Mouse (Mus musculus): Measurements from ENCODE around the gene Elob. TPM values are rescaled to one million over a fixed set of nuclear protein-coding genes. Genes with fewer than 3 reads are reported as not detected.
A peak's percentile ranks its signal among the peaks of the same experiment; 100 is the strongest.

The Elob gene
- polyA plus RNA-seq, 1 experiment from 2014 or later, result 602 TPM

DNA sequence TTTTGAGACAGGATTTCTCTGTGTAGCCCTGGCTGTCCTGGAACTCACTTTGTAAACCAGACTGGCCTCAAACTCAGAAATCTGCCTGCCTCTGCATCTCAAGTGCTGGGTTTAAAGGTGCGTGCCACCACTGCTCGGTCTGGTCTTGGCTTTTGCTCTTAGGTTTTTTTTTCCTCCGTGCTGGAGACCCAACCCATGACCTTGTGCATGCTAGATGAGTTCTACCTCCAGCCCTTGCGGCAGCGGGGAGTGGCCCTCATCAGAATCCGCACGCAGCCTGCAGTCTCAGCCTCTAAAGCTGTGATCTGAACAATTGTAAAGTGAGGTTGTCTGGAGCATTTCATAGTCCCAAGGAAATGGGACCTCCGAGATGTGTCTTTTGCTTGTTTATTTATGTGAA lies 33.6 kb downstream of the Elob start:
- no peak overlapping the region for H3K27ac ChIP-seq
- no peaks in the 10 kb centered on the region for H3K36me3 ChIP-seq
- H3K4me1 ChIP-seq, result peaks cover 12% of the 10 kb centered on the region
- 87% methylated on average over 8 of the region's 8 CpGs for WGBS (ENCODE audit: insufficient replicate concordance)
- no peak for ATAC-seq
- no peak overlapping the region for H3K4me3 ChIP-seq
- H3K9me3 ChIP-seq (replicated peaks), result no peaks in the 10 kb centered on the region
- H3K9ac ChIP-seq, result no peak overlapping the region
- no peak overlapping the region for H3K4me2 ChIP-seq
- H3K27me3 ChIP-seq (replicated peaks), result no peaks in the 10 kb centered on the region

DNA sequence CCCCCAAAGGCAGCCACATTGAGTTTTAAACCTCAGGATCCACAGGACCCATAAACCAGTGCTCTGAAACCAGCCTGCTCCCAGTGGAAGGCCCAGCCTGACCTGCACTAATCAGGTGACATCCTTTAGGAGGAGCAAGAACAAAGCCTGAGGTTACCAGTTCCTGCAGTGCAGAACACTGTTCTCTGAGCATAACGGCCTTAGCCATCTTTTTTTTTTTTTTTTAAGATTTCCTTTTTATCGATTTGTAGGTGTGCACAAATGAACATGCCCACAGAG lies 37.9 kb downstream of the Elob start:
- Histone ChIP-seq H3K27ac (peak overlapping the region; percentile 76; the same call in 1 of the 2 replicates), H3K4me2 (peak overlapping the region; percentile 86), H3K9me3 (replicated peaks) (no peaks in the 10 kb centered on the region), H3K36me3 (no peaks in the 10 kb centered on the region), H3K4me3 (peak overlapping the region; percentile 65), H3K27me3 (replicated peaks) (no peaks in the 10 kb centered on the region), H3K9ac (peak overlapping the region; percentile 80; the same call in 1 of the 2 replicates), H3K4me1 (peaks cover 33% of the 10 kb centered on the region)
- WGBS (ENCODE audit: insufficient replicate concordance), result 51% methylated on average over 2 of the region's 2 CpGs
- ATAC-seq, result no peak

DNA sequence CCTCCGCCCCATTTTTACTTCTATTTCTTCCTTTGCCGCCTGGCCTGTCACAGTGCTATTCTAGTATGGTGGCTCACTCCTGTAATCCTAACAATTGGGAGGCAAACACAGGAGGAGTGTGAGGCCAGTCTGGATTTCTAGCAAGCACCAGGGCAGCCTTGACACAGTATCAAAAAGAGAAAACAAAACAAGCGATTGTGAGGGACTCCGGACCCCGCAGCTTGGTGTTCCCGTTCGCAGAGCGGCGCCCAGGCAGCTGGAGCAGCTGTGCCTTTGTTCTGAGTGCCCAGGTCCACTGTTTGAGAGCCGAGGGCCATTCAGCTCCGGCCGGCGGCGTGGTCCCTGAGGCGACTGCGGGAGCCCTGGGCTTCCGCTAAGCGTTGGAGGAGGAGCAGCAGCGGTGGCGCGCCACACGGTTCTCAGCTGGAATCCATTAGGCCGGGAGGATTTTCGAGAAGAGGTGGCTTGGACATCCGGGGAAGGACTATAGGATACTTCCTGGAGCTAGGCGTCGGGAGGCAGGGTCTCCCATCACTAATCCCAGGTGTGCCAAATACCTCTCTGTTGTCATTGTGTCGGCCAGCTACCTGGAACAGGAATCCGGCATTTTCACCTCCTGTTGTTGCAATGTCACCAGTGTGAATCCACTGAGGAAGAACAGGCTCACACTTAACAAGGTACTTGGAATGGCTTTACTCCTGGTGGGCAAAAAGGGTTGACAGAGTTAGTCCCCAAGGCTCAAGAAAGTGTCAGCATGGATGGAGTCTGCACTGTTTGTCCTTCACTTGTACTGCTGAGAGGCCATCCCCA lies 38.5 kb downstream of the Elob start, which contains the start of gene Srrm2:
Srrm2 (plus strand) TSS at position 264 of the 810 bp plus-strand sequence.
- Histone ChIP-seq H3K9me3 (replicated peaks) (no peaks in the 10 kb centered on the region), H3K4me2 (peak within 1 kb of the TSS; percentile 86), H3K4me3 (peak within 1 kb of the TSS; percentile 65), H3K9ac (peak within 1 kb of the TSS; percentile 80), H3K36me3 (no peaks in the 10 kb centered on the region), H3K27ac (peak within 1 kb of the TSS; percentile 76), H3K27me3 (replicated peaks) (0 out of 2 replicates have a peak, but pooled peaks cover 4% of the 10 kb centered on the region), H3K4me1 (peaks cover 38% of the 10 kb centered on the region)
- 5% methylated on average over 29 of the region's 29 CpGs for WGBS (ENCODE audit: insufficient replicate concordance)
- ATAC-seq, result peak; percentile 56

DNA sequence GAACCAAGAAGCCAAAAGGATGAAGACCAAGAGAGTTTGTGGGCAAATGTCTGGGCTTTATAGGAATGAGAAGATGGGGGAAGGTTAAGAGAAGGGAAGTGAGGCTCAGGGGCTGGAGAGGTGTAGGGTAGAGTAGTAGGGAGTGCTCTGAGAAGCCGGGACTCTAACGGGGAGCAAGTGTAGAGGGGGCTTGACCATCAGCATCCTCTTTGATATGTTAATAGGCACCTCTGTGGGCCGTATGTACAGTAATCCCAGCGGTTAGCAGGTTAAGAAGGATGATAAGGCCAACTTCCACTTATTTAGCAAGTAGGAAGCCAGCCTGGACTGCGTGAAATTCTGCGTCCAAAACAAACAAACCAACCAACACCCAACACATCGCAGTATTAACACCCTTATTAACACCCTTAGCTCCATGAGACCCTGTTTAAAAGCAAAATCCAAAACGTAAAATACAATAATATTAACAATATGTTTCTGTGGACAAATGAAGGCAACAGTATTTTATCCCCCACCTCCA lies 39.1 kb downstream of the Elob start:
- peak overlapping the region; percentile 80 for H3K9ac ChIP-seq
- peak overlapping the region; percentile 65 for H3K4me3 ChIP-seq
- peaks cover 39% of the 10 kb centered on the region for H3K4me1 ChIP-seq
- WGBS (ENCODE audit: insufficient replicate concordance), result 16% methylated on average over 8 of the region's 8 CpGs
- peak; percentile 30; the same call in 1 of the 2 replicates for ATAC-seq
- H3K9me3 ChIP-seq (replicated peaks), result no peaks in the 10 kb centered on the region
- 0 out of 2 replicates have a peak overlapping the region, but pooled peaks have one; percentile 76 for H3K27ac ChIP-seq
- peak overlapping the region; percentile 86 for H3K4me2 ChIP-seq
- no peaks in the 10 kb centered on the region for H3K36me3 ChIP-seq
- H3K27me3 ChIP-seq (replicated peaks), result 0 out of 2 replicates have a peak, but pooled peaks cover 8% of the 10 kb centered on the region

DNA sequence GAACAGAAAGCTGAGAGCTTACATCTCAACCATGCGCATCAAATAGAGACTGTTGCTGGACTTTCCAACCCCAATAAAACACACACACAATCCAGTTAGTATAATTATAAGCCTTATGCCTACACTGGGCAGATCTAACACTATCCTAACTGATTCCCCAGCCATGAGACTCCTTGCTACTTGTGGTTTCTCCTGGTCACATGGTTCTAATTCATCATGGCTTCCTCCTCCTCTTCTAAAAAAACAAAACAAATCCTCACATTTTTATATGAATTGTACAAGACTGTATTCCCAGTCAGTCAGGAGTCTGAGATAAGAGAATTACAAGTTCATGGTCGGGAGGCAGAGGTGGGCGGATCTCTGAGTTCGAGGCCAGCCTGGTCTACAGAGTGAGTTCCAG lies 40.0 kb downstream of the Elob start:
- Histone ChIP-seq H3K4me2 (no peak overlapping the region), H3K9ac (no peak overlapping the region), H3K4me1 (peaks cover 39% of the 10 kb centered on the region), H3K9me3 (replicated peaks) (no peaks in the 10 kb centered on the region), H3K27ac (no peak overlapping the region), H3K27me3 (replicated peaks) (0 out of 2 replicates have a peak, but pooled peaks cover 8% of the 10 kb centered on the region), H3K36me3 (no peaks in the 10 kb centered on the region), H3K4me3 (no peak overlapping the region)
- 60% methylated on average over 4 of the region's 4 CpGs for WGBS (ENCODE audit: insufficient replicate concordance)
- ATAC-seq, result no peak

DNA sequence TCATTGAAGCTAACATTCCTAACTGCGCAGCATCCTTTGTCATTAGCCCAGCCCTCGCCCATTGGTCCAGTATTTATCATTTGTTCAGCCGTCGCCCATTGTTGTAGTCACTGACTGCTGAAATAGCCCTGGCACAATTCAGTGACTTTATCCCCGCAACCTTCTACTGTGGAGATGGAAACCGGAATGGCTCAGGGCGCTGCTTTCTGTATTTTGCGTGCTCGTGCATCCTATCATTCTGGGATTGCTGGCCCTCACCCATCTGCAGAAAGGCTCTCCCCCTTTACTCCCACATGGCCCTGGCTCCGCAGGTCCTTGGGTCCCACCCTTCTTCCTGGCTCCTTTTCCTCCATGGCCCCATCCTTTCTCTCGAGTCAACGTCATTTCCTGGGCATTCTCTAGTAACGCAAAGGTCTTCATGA lies 42.4 kb downstream of the Elob start:
- Histone ChIP-seq H3K4me3 (peak overlapping the region; percentile 63), H3K4me2 (peak overlapping the region; percentile 93), H3K4me1 (peaks cover 39% of the 10 kb centered on the region), H3K9ac (no peak overlapping the region), H3K27ac (no peak overlapping the region), H3K27me3 (replicated peaks) (0 out of 2 replicates have a peak, but pooled peaks cover 8% of the 10 kb centered on the region), H3K36me3 (no peaks in the 10 kb centered on the region), H3K9me3 (replicated peaks) (no peaks in the 10 kb centered on the region)
- 35% methylated on average over 13 of the region's 13 CpGs for WGBS (ENCODE audit: insufficient replicate concordance)
- ATAC-seq, result no peak

DNA sequence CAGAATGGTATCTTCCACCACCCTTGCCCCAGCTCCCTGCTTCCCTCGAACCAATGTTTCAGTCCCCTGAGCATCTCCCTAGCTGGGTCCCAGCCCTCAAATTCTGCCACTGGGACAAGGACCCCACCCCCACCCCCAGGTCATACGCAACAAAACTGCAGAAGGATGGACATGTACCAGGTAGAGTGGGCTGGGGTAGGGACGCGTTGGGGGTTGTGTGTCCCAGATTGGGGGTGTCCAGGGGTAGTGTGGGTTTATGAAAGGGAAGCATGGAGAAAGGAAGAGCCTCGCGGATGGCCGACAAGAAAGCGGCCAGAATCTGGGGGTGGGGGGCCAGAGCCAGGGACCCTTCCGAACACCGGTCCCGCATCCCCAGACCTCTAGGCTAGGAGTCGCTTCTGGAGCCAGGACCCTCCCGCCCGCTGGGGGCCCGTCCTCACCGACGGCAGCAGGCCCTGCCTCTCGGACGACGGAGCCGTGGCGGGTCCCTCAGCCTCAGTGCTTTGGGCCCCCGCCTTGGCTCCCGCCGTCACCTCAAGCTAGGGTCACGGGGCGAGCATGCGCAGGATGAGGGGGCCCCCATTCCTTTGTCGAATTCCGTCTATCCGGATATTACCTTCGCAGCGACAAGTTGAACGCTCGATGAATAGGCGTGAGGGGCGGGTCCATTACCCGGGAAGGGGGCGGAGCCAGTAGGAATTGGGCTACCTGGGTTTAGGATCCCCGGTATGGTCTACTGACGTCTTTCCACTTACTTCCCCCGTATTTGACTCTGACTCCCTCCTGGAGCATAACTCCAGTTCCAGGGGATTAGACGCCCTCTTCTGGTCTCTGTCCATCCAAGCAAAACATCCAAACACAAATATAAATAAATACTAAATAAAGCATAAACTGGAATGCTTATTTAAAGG lies 43.1 kb downstream of the Elob start, which contains the start of gene Flywch2:
Flywch2 (minus strand) TSS at position 521 of the 911 bp plus-strand sequence.
- H3K9me3 ChIP-seq (replicated peaks), result no peaks in the 10 kb centered on the region
- peak within 1 kb of the TSS; percentile 63 for H3K9ac ChIP-seq
- no peaks in the 10 kb centered on the region for H3K36me3 ChIP-seq
- no peak within 1 kb of the TSS for H3K27ac ChIP-seq
- 4% methylated on average over 43 of the region's 43 CpGs for WGBS (ENCODE audit: insufficient replicate concordance)
- H3K27me3 ChIP-seq (replicated peaks), result 0 out of 2 replicates have a peak, but pooled peaks cover 8% of the 10 kb centered on the region
- ATAC-seq, result peak; percentile 63
- H3K4me2 ChIP-seq, result peak within 1 kb of the TSS; percentile 93
- peaks cover 32% of the 10 kb centered on the region for H3K4me1 ChIP-seq
- H3K4me3 ChIP-seq, result peak within 1 kb of the TSS; percentile 63

DNA sequence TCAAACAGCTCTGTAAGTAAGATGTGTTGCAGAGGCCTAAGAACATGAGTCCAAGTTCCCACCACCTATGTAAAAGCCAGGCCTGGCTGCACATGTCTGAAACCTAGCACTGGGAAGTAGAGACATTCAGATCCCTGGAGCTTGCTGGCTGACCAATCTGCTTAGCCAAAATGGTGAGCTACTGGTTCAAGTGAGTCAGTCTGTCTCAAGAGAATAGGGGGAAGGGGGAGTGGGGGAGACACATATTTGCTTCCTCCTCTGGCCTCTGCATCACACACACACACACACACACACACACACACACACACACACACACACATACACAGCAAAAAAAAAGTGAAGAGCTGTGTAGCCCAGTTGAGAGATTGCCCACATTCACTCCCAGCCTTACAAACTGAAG lies 45.6 kb downstream of the Elob start:
- no peak overlapping the region for H3K9ac ChIP-seq
- no peak for ATAC-seq
- H3K27me3 ChIP-seq (replicated peaks), result 0 out of 2 replicates have a peak, but pooled peaks cover 8% of the 10 kb centered on the region
- no peaks in the 10 kb centered on the region for H3K36me3 ChIP-seq
- H3K4me1 ChIP-seq, result peaks cover 14% of the 10 kb centered on the region
- H3K9me3 ChIP-seq (replicated peaks), result no peaks in the 10 kb centered on the region
- no peak overlapping the region for H3K4me3 ChIP-seq
- H3K4me2 ChIP-seq, result no peak overlapping the region
- H3K27ac ChIP-seq, result no peak overlapping the region

DNA sequence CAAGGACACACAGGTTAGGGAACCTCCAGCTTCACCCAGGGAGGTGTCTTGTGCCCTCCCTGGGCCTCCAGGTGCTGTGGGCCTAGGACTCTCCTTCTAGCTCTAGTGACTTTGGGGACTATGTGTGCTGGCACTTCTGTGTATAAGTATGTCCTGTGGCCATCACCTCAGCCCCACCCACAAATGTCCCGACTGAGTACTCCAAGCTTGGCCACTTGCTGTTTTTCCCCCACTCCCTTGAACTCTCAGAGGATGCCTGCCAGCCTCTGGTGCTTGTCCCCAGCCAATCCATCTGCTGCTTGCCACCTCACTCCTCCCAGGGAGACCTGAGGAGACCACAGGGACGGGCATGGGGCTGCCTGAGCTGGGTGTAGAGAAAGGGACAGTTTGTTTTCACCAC lies 50.5 kb downstream of the Elob start:
- Histone ChIP-seq H3K27me3 (replicated peaks) (no peaks in the 10 kb centered on the region), H3K4me2 (no peak overlapping the region), H3K27ac (no peak overlapping the region), H3K9ac (no peak overlapping the region), H3K4me1 (peaks cover 5% of the 10 kb centered on the region), H3K9me3 (replicated peaks) (no peaks in the 10 kb centered on the region), H3K4me3 (no peak overlapping the region), H3K36me3 (no peaks in the 10 kb centered on the region)
- 49% methylated on average over 2 of the region's 2 CpGs for WGBS (ENCODE audit: insufficient replicate concordance)
- no peak for ATAC-seq

DNA sequence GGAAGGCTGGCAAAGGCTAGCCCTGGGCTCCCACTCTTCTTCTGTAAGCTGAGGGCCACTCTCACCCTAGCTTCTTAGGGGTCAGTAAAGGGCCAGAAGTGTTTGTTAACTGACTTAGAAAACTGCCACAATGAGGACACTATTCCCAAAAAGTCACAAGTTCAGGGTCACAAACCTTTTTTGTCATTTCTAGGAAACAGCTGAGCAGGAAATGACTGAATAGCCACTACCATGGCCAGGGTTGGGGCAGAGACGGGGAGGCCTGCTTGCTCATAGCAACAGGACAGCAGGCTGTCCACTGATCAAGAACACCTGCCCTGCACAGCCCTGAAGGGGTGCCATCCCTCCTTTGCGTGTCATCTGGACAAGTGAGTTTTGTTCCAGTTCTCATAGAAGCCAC lies 51.8 kb downstream of the Elob start:
- Histone ChIP-seq H3K36me3 (no peaks in the 10 kb centered on the region), H3K4me3 (no peak overlapping the region)
- WGBS (ENCODE audit: insufficient replicate concordance), result 64% methylated on average over 2 of the region's 2 CpGs

DNA sequence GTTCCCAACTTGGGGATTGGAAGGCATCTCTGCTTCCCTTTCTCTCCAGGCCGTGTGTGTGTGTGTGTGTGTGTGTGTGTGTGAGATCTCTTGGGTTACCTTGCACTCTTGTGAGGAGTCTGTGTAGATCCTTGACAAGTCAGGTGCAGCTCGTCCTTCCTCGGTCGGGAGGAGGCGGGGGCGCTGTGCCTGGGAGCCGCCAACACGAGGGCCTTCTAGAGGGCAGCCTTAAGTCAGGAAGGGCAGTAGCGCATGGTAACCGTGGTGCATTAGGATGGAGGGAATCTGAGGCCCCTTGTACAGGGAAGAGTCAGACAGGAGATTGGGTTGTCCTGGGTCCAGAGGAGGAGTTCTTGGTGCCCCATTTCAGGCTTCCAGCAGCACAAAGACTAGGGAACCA lies 52.7 kb downstream of the Elob start:
- Histone ChIP-seq H3K27me3 (replicated peaks) (no peaks in the 10 kb centered on the region), H3K9me3 (replicated peaks) (no peaks in the 10 kb centered on the region), H3K27ac (no peak overlapping the region), H3K4me1 (peaks cover 10% of the 10 kb centered on the region), H3K36me3 (no peaks in the 10 kb centered on the region), H3K4me2 (no peak overlapping the region), H3K4me3 (no peak overlapping the region), H3K9ac (no peak overlapping the region)
- 61% methylated on average over 10 of the region's 10 CpGs for WGBS (ENCODE audit: insufficient replicate concordance)
- ATAC-seq, result no peak

More for the DNA sequence above, 51.8 kb downstream of the Elob start:
- Histone ChIP-seq H3K4me2 (no peak overlapping the region), H3K27ac (no peak overlapping the region), H3K27me3 (replicated peaks) (no peaks in the 10 kb centered on the region), H3K9me3 (replicated peaks) (no peaks in the 10 kb centered on the region), H3K4me1 (peaks cover 5% of the 10 kb centered on the region), H3K9ac (no peak overlapping the region)
- ATAC-seq, result no peak
